Mouse (Mus musculus) bone marrow macrophage, adult 2 months (primary cell): ENCODE results near the gene Acbd5.

Experiments
- CTCF ChIP-seq: IDR thresholded peaks from 2 replicates; pipeline ENCODE4 v1.5.1; 2012; ENCODE audit warnings: low read depth, mild to moderate bottlenecking, low read length, moderate library complexity
- POLR2A ChIP-seq: IDR thresholded peaks from 2 replicates; pipeline ENCODE4 v1.6.1; 2012; ENCODE audit warnings: mild to moderate bottlenecking, low read depth, low read length, borderline replicate concordance

DNA sequence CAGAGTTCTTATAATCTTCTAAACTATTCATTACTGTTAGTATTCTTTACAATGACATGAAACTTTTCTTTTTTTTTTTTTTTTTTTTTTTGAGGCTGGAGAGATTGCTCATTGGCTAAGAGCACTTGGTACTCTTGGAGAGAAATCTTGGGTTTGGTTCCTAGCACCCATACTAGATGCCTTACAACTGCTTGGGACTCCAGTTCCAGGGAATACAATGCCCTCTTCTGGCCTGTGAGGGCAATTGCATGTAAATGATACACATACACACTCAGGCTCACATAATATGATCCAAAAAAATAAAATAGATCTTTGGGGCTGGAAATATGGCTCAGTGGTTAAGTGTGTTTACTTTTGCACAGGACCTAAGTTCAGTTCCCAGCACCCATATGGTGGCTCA lies 8.8 kb downstream of the Acbd5 start:
- no peak for TF ChIP-seq POLR2A
- no peak for TF ChIP-seq CTCF
